Mouse (Mus musculus): Measurements from ENCODE around the gene Cox4i2. TPM values are rescaled to one million over a fixed set of nuclear protein-coding genes. Genes with fewer than 3 reads are reported as not detected.
A peak's percentile ranks its signal among the peaks of the same experiment; 100 is the strongest.

Gene Cox4i2
- polyA plus RNA-seq, 1 experiment from 2014 or later, result 18.6 TPM

- H3K9me3 ChIP-seq (ENCODE audit: control insufficient read depth, low read length), result no peaks in the 10 kb centered on the region
- peak overlapping the region; percentile 82 to 87 for H3K27ac ChIP-seq (replicated peaks in 1 of 2; ENCODE audit: control insufficient read depth in 1 of 2, insufficient read depth in 1 of 2, low read depth in 2 of 2, low read length in 2 of 2)
- H3K4me1 ChIP-seq (ENCODE audit: control insufficient read depth in 2 of 2, insufficient read depth in 2 of 2, low read length in 2 of 2), result peaks cover 22 to 43% of the 10 kb centered on the region in 2 experiments
- H3K9ac ChIP-seq (ENCODE audit: low read length), result peak overlapping the region; percentile 88
- peak overlapping the region; percentile 25 to 63 for H3K4me3 ChIP-seq (ENCODE audit: control insufficient read depth in 1 of 2, insufficient read depth in 1 of 2, low read depth in 1 of 2, low read length in 2 of 2)
- peak overlapping the region; percentile 84 for H3K4me2 ChIP-seq (ENCODE audit: low read length)
- peak; percentile 80 for ATAC-seq (ENCODE audit: insufficient number of reproducible peaks, insufficient read depth, low FRiP score, low read depth)
- H3K36me3 ChIP-seq (ENCODE audit: control insufficient read depth, insufficient read depth, low read length), result no peaks in the 10 kb centered on the region
- WGBS, result 0% methylated on average over 28 of the region's 28 CpGs
- no peaks in the 10 kb centered on the region for H3K27me3 ChIP-seq (ENCODE audit: control insufficient read depth, insufficient read depth, low read length)
These were observed 19.0 kb upstream of the Cox4i2 start for GRCm38 (mm10) chr2:152734984-152735383.

GRCm38 (mm10) chr2:152736090-152736601 is 17.8 kb upstream of the Cox4i2 start, which contains the start of gene Id1:
Id1 (plus strand) TSS chr2:152736251.
- peaks cover 19 to 45% of the 10 kb centered on the region in 2 experiments for H3K4me1 ChIP-seq (ENCODE audit: control insufficient read depth in 2 of 2, insufficient read depth in 2 of 2, low read length in 2 of 2)
- H3K9ac ChIP-seq (ENCODE audit: low read length), result peak within 1 kb of the TSS; percentile 88
- ATAC-seq (ENCODE audit: insufficient number of reproducible peaks, insufficient read depth, low FRiP score, low read depth), result peak; percentile 67
- H3K27me3 ChIP-seq (ENCODE audit: control insufficient read depth, insufficient read depth, low read length), result no peaks in the 10 kb centered on the region
- no peaks in the 10 kb centered on the region for H3K36me3 ChIP-seq (ENCODE audit: control insufficient read depth, insufficient read depth, low read length)
- peak within 1 kb of the TSS; percentile 84 for H3K4me2 ChIP-seq (ENCODE audit: low read length)
- H3K27ac ChIP-seq (replicated peaks in 1 of 2; ENCODE audit: control insufficient read depth in 1 of 2, insufficient read depth in 1 of 2, low read depth in 2 of 2, low read length in 2 of 2), result peak within 1 kb of the TSS; percentile 82 to 87
- H3K4me3 ChIP-seq (ENCODE audit: control insufficient read depth in 1 of 2, insufficient read depth in 1 of 2, low read depth in 1 of 2, low read length in 2 of 2), result peak within 1 kb of the TSS; percentile 58 to 63
- no peaks in the 10 kb centered on the region for H3K9me3 ChIP-seq (ENCODE audit: control insufficient read depth, low read length)
- WGBS, result under 1% methylated on average over 28 of the region's 28 CpGs

GRCm38 (mm10) chr2:152736748-152737147 is 17.2 kb upstream of the Cox4i2 start:
- Histone ChIP-seq H3K4me2 (ENCODE audit: low read length) (peak overlapping the region; percentile 84), H3K9ac (ENCODE audit: low read length) (peak overlapping the region; percentile 88), H3K4me3 (ENCODE audit: control insufficient read depth in 1 of 2, insufficient read depth in 1 of 2, low read depth in 1 of 2, low read length in 2 of 2) (peak overlapping the region; percentile 58 to 63), H3K27ac (replicated peaks in 1 of 2; ENCODE audit: control insufficient read depth in 1 of 2, insufficient read depth in 1 of 2, low read depth in 2 of 2, low read length in 2 of 2) (peak overlapping the region; percentile 80 to 82), H3K9me3 (ENCODE audit: control insufficient read depth, low read length) (no peaks in the 10 kb centered on the region), H3K4me1 (ENCODE audit: control insufficient read depth in 2 of 2, insufficient read depth in 2 of 2, low read length in 2 of 2) (peaks cover 25 to 50% of the 10 kb centered on the region in 2 experiments), H3K27me3 (ENCODE audit: control insufficient read depth, insufficient read depth, low read length) (no peaks in the 10 kb centered on the region), H3K36me3 (ENCODE audit: control insufficient read depth, insufficient read depth, low read length) (no peaks in the 10 kb centered on the region)
- WGBS, result under 1% methylated on average over 22 of the region's 22 CpGs
- no peak for ATAC-seq (ENCODE audit: insufficient number of reproducible peaks, insufficient read depth, low FRiP score, low read depth)

GRCm38 (mm10) chr2:152737306-152738221 is 16.4 kb upstream of the Cox4i2 start:
- ATAC-seq (ENCODE audit: insufficient number of reproducible peaks, insufficient read depth, low FRiP score, low read depth), result no peak
- Histone ChIP-seq H3K4me2 (ENCODE audit: low read length) (peak overlapping the region; percentile 84), H3K9me3 (ENCODE audit: control insufficient read depth, low read length) (no peaks in the 10 kb centered on the region), H3K27ac (replicated peaks in 1 of 2; ENCODE audit: control insufficient read depth in 1 of 2, insufficient read depth in 1 of 2, low read depth in 2 of 2, low read length in 2 of 2) (peak overlapping the region; percentile 80 to 82), H3K36me3 (ENCODE audit: control insufficient read depth, insufficient read depth, low read length) (no peaks in the 10 kb centered on the region), H3K4me3 (ENCODE audit: control insufficient read depth in 1 of 2, insufficient read depth in 1 of 2, low read depth in 1 of 2, low read length in 2 of 2) (peak overlapping the region; percentile 58 to 63), H3K27me3 (ENCODE audit: control insufficient read depth, insufficient read depth, low read length) (no peaks in the 10 kb centered on the region), H3K4me1 (ENCODE audit: control insufficient read depth in 2 of 2, insufficient read depth in 2 of 2, low read length in 2 of 2) (peaks cover 28 to 57% of the 10 kb centered on the region in 2 experiments), H3K9ac (ENCODE audit: low read length) (peak overlapping the region; percentile 88)
- WGBS, result 24% methylated on average over 10 of the region's 10 CpGs

- H3K9me3 ChIP-seq (ENCODE audit: control insufficient read depth, low read length), result no peaks in the 10 kb centered on the region
- peak overlapping the region; percentile 58 to 63 for H3K4me3 ChIP-seq (ENCODE audit: control insufficient read depth in 1 of 2, insufficient read depth in 1 of 2, low read depth in 1 of 2, low read length in 2 of 2)
- H3K36me3 ChIP-seq (ENCODE audit: control insufficient read depth, insufficient read depth, low read length), result no peaks in the 10 kb centered on the region
- peak overlapping the region; percentile 88 for H3K9ac ChIP-seq (ENCODE audit: low read length)
- WGBS, result 63% methylated on average over 2 of the region's 2 CpGs
- H3K27ac ChIP-seq (replicated peaks in 1 of 2; ENCODE audit: control insufficient read depth in 1 of 2, insufficient read depth in 1 of 2, low read depth in 2 of 2, low read length in 2 of 2), result peak overlapping the region; percentile 80 to 82
- ATAC-seq (ENCODE audit: insufficient number of reproducible peaks, insufficient read depth, low FRiP score, low read depth), result no peak
- no peaks in the 10 kb centered on the region for H3K27me3 ChIP-seq (ENCODE audit: control insufficient read depth, insufficient read depth, low read length)
- peaks cover 28 to 57% of the 10 kb centered on the region in 2 experiments for H3K4me1 ChIP-seq (ENCODE audit: control insufficient read depth in 2 of 2, insufficient read depth in 2 of 2, low read length in 2 of 2)
- peak overlapping the region; percentile 84 for H3K4me2 ChIP-seq (ENCODE audit: low read length)
These were observed 15.6 kb upstream of the Cox4i2 start for GRCm38 (mm10) chr2:152738341-152738740.

- WGBS, result 2% methylated on average over 35 of the region's 36 CpGs
- H3K4me2 ChIP-seq (ENCODE audit: low read length), result peak overlapping the region; percentile 84
- peak overlapping the region; percentile 26 to 63 for H3K4me3 ChIP-seq (ENCODE audit: control insufficient read depth in 1 of 2, insufficient read depth in 1 of 2, low read depth in 1 of 2, low read length in 2 of 2)
- H3K9me3 ChIP-seq (ENCODE audit: control insufficient read depth, low read length), result no peaks in the 10 kb centered on the region
- no peaks in the 10 kb centered on the region for H3K27me3 ChIP-seq (ENCODE audit: control insufficient read depth, insufficient read depth, low read length)
- no peaks in the 10 kb centered on the region for H3K36me3 ChIP-seq (ENCODE audit: control insufficient read depth, insufficient read depth, low read length)
- peak; percentile 55 for ATAC-seq (ENCODE audit: insufficient number of reproducible peaks, insufficient read depth, low FRiP score, low read depth)
- H3K4me1 ChIP-seq (ENCODE audit: control insufficient read depth in 2 of 2, insufficient read depth in 2 of 2, low read length in 2 of 2), result peaks cover 28 to 56% of the 10 kb centered on the region in 2 experiments
- peak overlapping the region; percentile 88 for H3K9ac ChIP-seq (ENCODE audit: low read length)
- H3K27ac ChIP-seq (replicated peaks in 1 of 2; ENCODE audit: control insufficient read depth in 1 of 2, insufficient read depth in 1 of 2, low read depth in 2 of 2, low read length in 2 of 2), result peak overlapping the region; percentile 82 to 83
These were observed 14.7 kb upstream of the Cox4i2 start for GRCm38 (mm10) chr2:152739031-152739841.

GRCm38 (mm10) chr2:152739842-152740260 is 14.1 kb upstream of the Cox4i2 start:
- Histone ChIP-seq H3K4me2 (ENCODE audit: low read length) (peak overlapping the region; percentile 84), H3K9me3 (ENCODE audit: control insufficient read depth, low read length) (no peaks in the 10 kb centered on the region), H3K27ac (replicated peaks in 1 of 2; ENCODE audit: control insufficient read depth in 1 of 2, insufficient read depth in 1 of 2, low read depth in 2 of 2, low read length in 2 of 2) (peak overlapping the region; percentile 82 to 83), H3K27me3 (ENCODE audit: control insufficient read depth, insufficient read depth, low read length) (no peaks in the 10 kb centered on the region), H3K4me1 (ENCODE audit: control insufficient read depth in 2 of 2, insufficient read depth in 2 of 2, low read length in 2 of 2) (peaks cover 28 to 50% of the 10 kb centered on the region in 2 experiments), H3K4me3 (ENCODE audit: control insufficient read depth in 1 of 2, insufficient read depth in 1 of 2, low read depth in 1 of 2, low read length in 2 of 2) (no peak overlapping the region), H3K36me3 (ENCODE audit: control insufficient read depth, insufficient read depth, low read length) (no peaks in the 10 kb centered on the region), H3K9ac (ENCODE audit: low read length) (no peak overlapping the region)
- WGBS, result 23% methylated on average over 3 of the region's 3 CpGs
- ATAC-seq (ENCODE audit: insufficient number of reproducible peaks, insufficient read depth, low FRiP score, low read depth), result no peak
